Mouse (Mus musculus) heart, adult 2 months (tissue): ENCODE data around the gene 4930455H04Rik. TPM values are rescaled to one million over a fixed set of nuclear protein-coding genes. Genes with fewer than 3 reads are reported as not detected.
A peak's percentile ranks its signal among the peaks of the same experiment; 100 is the strongest.

Source experiments
- DNase-seq, 2 experiments: peaks; one replicate each; pipeline ENCODE4 v3.0.0; 2021
- H3K27ac ChIP-seq: fragments of 200-600 bp; 2 replicates; pipeline ENCODE4 v1.8.1; 2022
- H3K27me3 ChIP-seq: fragments of 200-500 bp; 2 replicates; pipeline ENCODE4 v1.6.1; 2012; ENCODE audit warnings: mild to moderate bottlenecking, low read length, inconsistent platforms, mixed read lengths; ENCODE audit not compliant: control insufficient read depth, insufficient read depth
- H3K36me3 ChIP-seq: fragments of 200-500 bp; 2 replicates; pipeline ENCODE4 v1.6.1; 2012; ENCODE audit warnings: low read length, inconsistent platforms; ENCODE audit not compliant: control insufficient read depth, insufficient read depth
- H3K4me1 ChIP-seq: fragments of 200-500 bp; 2 replicates; pipeline ENCODE4 v1.6.1; 2011; ENCODE audit warnings: low read length; ENCODE audit not compliant: control insufficient read depth, insufficient read depth
- H3K4me3 ChIP-seq: fragments of 200-600 bp; 2 replicates; pipeline ENCODE4 v1.8.1; 2022
- H3K79me2 ChIP-seq: fragments of 200-500 bp; replicated peaks from 2 replicates; pipeline ENCODE4 v1.6.1; 2012; ENCODE audit warnings: mild to moderate bottlenecking, inconsistent platforms, low read length, moderate library complexity, mixed read lengths; ENCODE audit not compliant: control insufficient read depth, insufficient read depth
- H3K9ac ChIP-seq: fragments of 200-500 bp; 2 replicates; pipeline ENCODE4 v1.6.1; 2012; ENCODE audit warnings: low read depth, mild to moderate bottlenecking, control low read depth, inconsistent platforms, low read length, mixed read lengths
- CTCF ChIP-seq: fragments of 200-600 bp; IDR thresholded peaks from 2 replicates; pipeline ENCODE4 v1.8.1; 2022; ENCODE audit warnings: antibody characterized with exemption, mild to moderate bottlenecking, moderate library complexity
- EP300 ChIP-seq: fragments of 200-500 bp; IDR thresholded peaks from 2 replicates; pipeline ENCODE4 v1.6.1; 2011; ENCODE audit warnings: low read depth, low read length, control low read depth; ENCODE audit not compliant: insufficient read depth
- POLR2A ChIP-seq: fragments of 200-500 bp; IDR thresholded peaks from 2 replicates; pipeline ENCODE4 v1.6.1; 2011; ENCODE audit warnings: mild to moderate bottlenecking, low read depth, low read length, control low read depth; ENCODE audit not compliant: insufficient read depth
- whole genome bisulfite sequencing: fragments of 180-500 bp; shearing (Covaris S2); methylation state at CpG from one replicate; pipeline ENCODE4 v1.1.7; 2018; 5-methylcytosine and 5-hydroxymethylcytosine counted together
- intact Hi-C: fragments of 180-260 bp; cut with DNase I; formaldehyde crosslinking; loops from one replicate; pipeline ENCODE4 v1.15.1; 2025
- polyA plus RNA-seq: library from polyadenylated mRNA; depleted of rRNA; stranded (reverse); fragments of >200 nt; gene quantifications from 2 replicates; pipeline ENCODE4 v1.2.3, GENCODE M21; 2012
- total RNA-seq, 2 experiments: library from RNA; stranded (reverse); gene quantifications; 2 replicates each; pipeline ENCODE4 v1.2.3; 2021

The 4930455H04Rik gene
- total and polyA plus RNA-seq, 3 experiments: 0.16 TPM; not detected in 2

- 65% methylated on average over 15 of the region's 15 CpGs for WGBS
- peak overlapping the region; percentile 50 for H3K27ac ChIP-seq
- H3K36me3 ChIP-seq: peaks cover 55% of the 10 kb centered on the region
- peaks cover 14% of the 10 kb centered on the region for H3K4me1 ChIP-seq
- H3K9ac ChIP-seq: no peak overlapping the region
- DNase-seq: no peak
- no peak overlapping the region for H3K4me3 ChIP-seq
- TF ChIP-seq CTCF (no peak), POLR2A (no peak), EP300 (no peak)
- peaks cover 4% of the 10 kb centered on the region for H3K79me2 ChIP-seq
- no peaks in the 10 kb centered on the region for H3K27me3 ChIP-seq
- intact Hi-C loops: no loop called here
Measured at GRCm38 (mm10) chr3:116961354-116962142, 6.5 kb upstream of the 4930455H04Rik start.

DNA sequence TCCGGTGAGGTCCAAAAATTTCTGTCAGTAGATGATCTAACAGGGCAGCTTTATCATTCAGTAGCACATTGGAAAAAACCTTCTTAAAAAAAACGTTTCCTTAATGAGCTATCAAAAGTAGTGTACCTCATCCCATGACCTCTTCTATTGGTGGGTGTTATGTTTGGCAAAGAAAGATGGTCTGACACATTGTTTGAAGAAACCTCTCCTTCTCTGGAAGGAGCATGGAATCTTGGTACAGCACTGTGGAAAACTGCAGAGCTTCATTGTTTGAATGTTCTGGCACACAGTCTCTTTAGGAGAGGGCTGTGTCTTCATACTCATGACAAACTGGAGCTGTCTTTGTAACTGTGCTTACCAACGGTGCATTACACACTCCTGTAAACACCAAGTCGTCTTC is 4.9 kb upstream of the 4930455H04Rik start:
- no peak overlapping the region for H3K4me3 ChIP-seq
- intact Hi-C loops: no loop called here

GRCm38 (mm10) chr3:116964426-116964825 is 3.6 kb upstream of the 4930455H04Rik start:
- intact Hi-C loops: no loop called here
- TF ChIP-seq EP300 (0 out of 2 replicates have a peak, but pooled peaks have one; percentile 34), POLR2A (no peak), CTCF (no peak)
- DNase-seq: peak; percentile 79 to 84
- H3K36me3 ChIP-seq: peaks cover 31% of the 10 kb centered on the region
- peak overlapping the region; percentile 94 for H3K27ac ChIP-seq
- peak overlapping the region; percentile 64 for H3K4me3 ChIP-seq
- H3K27me3 ChIP-seq: no peaks in the 10 kb centered on the region
- 26% methylated on average over 9 of the region's 9 CpGs for WGBS
- H3K79me2 ChIP-seq: no peaks in the 10 kb centered on the region
- H3K4me1 ChIP-seq: peaks cover 10% of the 10 kb centered on the region
- peak overlapping the region; percentile 39 for H3K9ac ChIP-seq

More for the DNA sequence above, 4.9 kb upstream of the 4930455H04Rik start:
- WGBS: 12% methylated on average over 4 of the region's 4 CpGs
- no peaks in the 10 kb centered on the region for H3K27me3 ChIP-seq
- H3K36me3 ChIP-seq: peaks cover 43% of the 10 kb centered on the region
- no peak overlapping the region for H3K9ac ChIP-seq
- H3K4me1 ChIP-seq: peaks cover 10% of the 10 kb centered on the region
- no peak for TF ChIP-seq EP300
- peak; percentile 38; the same call in 1 of the 2 replicates for TF ChIP-seq POLR2A
- no peak for TF ChIP-seq CTCF
- peak overlapping the region; percentile 68 for H3K27ac ChIP-seq
- no peak for DNase-seq
- no peaks in the 10 kb centered on the region; the same call in 1 of the 2 replicates for H3K79me2 ChIP-seq

GRCm38 (mm10) chr3:116966225-116966624 is 1.8 kb upstream of the 4930455H04Rik start:
- H3K4me3 ChIP-seq: peak overlapping the region; percentile 64
- no peaks in the 10 kb centered on the region for H3K79me2 ChIP-seq
- 16% methylated on average over 4 of the region's 4 CpGs for WGBS
- H3K27ac ChIP-seq: peak overlapping the region; percentile 94
- peaks cover 12% of the 10 kb centered on the region for H3K4me1 ChIP-seq
- peaks cover 25% of the 10 kb centered on the region for H3K36me3 ChIP-seq
- DNase-seq: peak; percentile 56 to 75
- no peaks in the 10 kb centered on the region for H3K27me3 ChIP-seq
- H3K9ac ChIP-seq: no peak overlapping the region
- peak; percentile 76 for TF ChIP-seq POLR2A
- TF ChIP-seq CTCF: peak; percentile 83
- peak; percentile 86 for TF ChIP-seq EP300
- intact Hi-C loops: loop anchor here (1.0 to 5.0 kb wide), 8 partner anchors 14 to 156 kb away; no protein-coding TSS in a partner anchor

DNA sequence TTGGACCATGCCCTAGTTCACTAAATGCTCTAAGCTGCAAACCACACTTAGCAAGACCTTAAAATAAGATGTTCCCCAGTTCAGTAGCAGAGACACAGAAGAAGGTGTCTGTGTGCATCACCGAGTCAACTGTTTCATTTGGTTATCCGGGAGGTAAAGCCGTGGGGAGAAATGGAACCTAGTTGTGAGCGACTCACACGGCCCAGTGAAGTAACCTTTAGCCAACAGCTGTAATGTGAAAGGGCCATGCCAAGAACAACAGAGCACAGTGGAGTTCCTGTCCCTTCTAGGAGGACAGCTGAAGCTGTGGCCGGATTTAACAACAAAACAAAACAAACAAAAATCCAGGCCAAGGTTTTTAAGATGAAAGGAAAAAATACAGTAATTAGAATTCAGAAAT is 1.3 kb upstream of the 4930455H04Rik start:
- H3K27ac ChIP-seq: peak overlapping the region; percentile 94
- H3K4me1 ChIP-seq: peaks cover 10% of the 10 kb centered on the region
- H3K79me2 ChIP-seq: no peaks in the 10 kb centered on the region
- peaks cover 19% of the 10 kb centered on the region for H3K36me3 ChIP-seq
- peak; percentile 60 to 70 for DNase-seq
- peak overlapping the region; percentile 64 for H3K4me3 ChIP-seq
- intact Hi-C loops: loop anchor here (1.0 to 5.0 kb wide), 8 partner anchors 14 to 156 kb away; no protein-coding TSS in a partner anchor
- WGBS: 7% methylated on average over 6 of the region's 6 CpGs
- TF ChIP-seq CTCF: no peak
- peak; percentile 73 for TF ChIP-seq POLR2A
- peak; percentile 83; the same call in 1 of the 2 replicates for TF ChIP-seq EP300
- H3K27me3 ChIP-seq: no peaks in the 10 kb centered on the region
- peak overlapping the region; percentile 81 for H3K9ac ChIP-seq

GRCm38 (mm10) chr3:116967436-116967835 is 631 bp upstream of the 4930455H04Rik start:
- WGBS: 18% methylated on average over 6 of the region's 6 CpGs
- no peaks in the 10 kb centered on the region for H3K27me3 ChIP-seq
- peak overlapping the region; percentile 94 for H3K27ac ChIP-seq
- peaks cover 15% of the 10 kb centered on the region for H3K36me3 ChIP-seq
- intact Hi-C loops: loop anchor here (2.0 to 5.0 kb wide), 5 partner anchors 15 to 155 kb away; no protein-coding TSS in a partner anchor
- peaks cover 10% of the 10 kb centered on the region for H3K4me1 ChIP-seq
- no peaks in the 10 kb centered on the region for H3K79me2 ChIP-seq
- TF ChIP-seq CTCF (no peak), POLR2A (no peak), EP300 (no peak)
- peak overlapping the region; percentile 64 for H3K4me3 ChIP-seq
- DNase-seq: no peak
- peak overlapping the region; percentile 68 for H3K9ac ChIP-seq
